Mouse (Mus musculus) liver, embryonic 14.5 days (tissue): ENCODE results near the gene Apex1. TPM values are rescaled to one million over a fixed set of nuclear protein-coding genes. Genes with fewer than 3 reads are reported as not detected.

Experiments used
- ATAC-seq: fragments of 200-750 bp; cut with Nextera tagmentation; 2 replicates; pipeline ENCODE4 v1.8.0; 2017; ENCODE audit warnings: moderate number of reproducible peaks, mild to moderate bottlenecking, moderate library complexity; ENCODE audit not compliant: insufficient read depth
- DNase-seq, 3 experiments: peaks; one replicate each; pipeline ENCODE4 v3.0.0-alpha.2; 2012 to 2013; ENCODE audit warnings: low read depth in 3 of 3, low spot score in 3 of 3
- H3K27ac ChIP-seq: fragments of 300-500 bp; sonication (generic); 2 replicates; pipeline ENCODE4 v1.5.1; 2014; ENCODE audit warnings: moderate library complexity, mild to moderate bottlenecking, control low read depth, inconsistent platforms
- H3K27me3 ChIP-seq: fragments of 300-500 bp; sonication (generic); 2 replicates; pipeline ENCODE4 v1.6.1; 2014; ENCODE audit warnings: mild to moderate bottlenecking, low read length, moderate library complexity; ENCODE audit not compliant: control insufficient read depth, insufficient read depth
- H3K36me3 ChIP-seq: fragments of 300-500 bp; sonication (generic); replicated peaks from 2 replicates; pipeline ENCODE4 v1.6.1; 2014; ENCODE audit warnings: low read depth; ENCODE audit not compliant: control insufficient read depth, insufficient read depth
- H3K4me1 ChIP-seq, 2 experiments: fragments of 200-500 bp in 1 of 2; fragments of 300-500 bp in 1 of 2; sonication (generic) in 1 of 2; replicated peaks; 2 replicates each; pipeline ENCODE4 v1.6.1; 2012 to 2014; ENCODE audit warnings: antibody characterized with exemption in 1 of 2, inconsistent platforms in 1 of 2, low read length in 1 of 2; ENCODE audit not compliant: control insufficient read depth in 2 of 2, insufficient read depth in 2 of 2
- H3K4me2 ChIP-seq: fragments of 300-500 bp; sonication (generic); 2 replicates; pipeline ENCODE4 v1.6.1; 2014; ENCODE audit warnings: low read depth, mild to moderate bottlenecking, control low read depth, moderate library complexity
- H3K4me3 ChIP-seq, 2 experiments: fragments of 200-500 bp in 1 of 2; fragments of 300-500 bp in 1 of 2; sonication (generic) in 1 of 2; 2 replicates each; pipeline ENCODE4 v1.5.1; 2012 to 2014; ENCODE audit warnings: low read depth in 2 of 2, low read length in 2 of 2, mild to moderate bottlenecking in 2 of 2, control low read depth in 1 of 2, inconsistent platforms in 1 of 2, moderate library complexity in 1 of 2; ENCODE audit not compliant: insufficient read depth in 1 of 2
- H3K9ac ChIP-seq: fragments of 300-500 bp; sonication (generic); replicated peaks from 2 replicates; pipeline ENCODE4 v1.6.1; 2014; ENCODE audit warnings: mild to moderate bottlenecking, control low read depth, moderate library complexity
- H3K9me3 ChIP-seq: fragments of 300-500 bp; sonication (generic); 2 replicates; pipeline ENCODE4 v1.6.1; 2016; ENCODE audit warnings: low read length, mixed read lengths; ENCODE audit not compliant: control insufficient read depth
- CTCF ChIP-seq: IDR thresholded peaks from 2 replicates; pipeline ENCODE4 v1.5.1; 2016; ENCODE audit warnings: antibody characterized with exemption, low read depth, control low read depth
- EP300 ChIP-seq: IDR thresholded peaks from 2 replicates; pipeline ENCODE4 v1.6.1; 2016; ENCODE audit warnings: antibody characterized with exemption, low read depth
- WGBS: fragments of 180-500 bp; shearing (Covaris S2); extraction: QIAGEN DNeasy Blood & Tissue Kit; methylation state at CpG from one replicate; pipeline ENCODE4 v1.1.7; 2014; ENCODE audit not compliant: insufficient replicate concordance; 5-methylcytosine and 5-hydroxymethylcytosine counted together
- polyA plus RNA-seq, 2 experiments: library from polyadenylated mRNA; depleted of rRNA in 1 of 2; stranded (reverse) in 1 of 2; unstranded in 1 of 2; fragments of >200 nt; fragmentation: Nextera tagmentation in 1 of 2; extraction: Ambion mirVana in 1 of 2; gene quantifications; 2 replicates each; pipeline versions ENCODE4 v1.2.1 to v1.2.3; 2012 to 2014

The Apex1 gene
- polyA plus RNA-seq, 2 experiments = 51.3 to 90.8 TPM

DNA sequence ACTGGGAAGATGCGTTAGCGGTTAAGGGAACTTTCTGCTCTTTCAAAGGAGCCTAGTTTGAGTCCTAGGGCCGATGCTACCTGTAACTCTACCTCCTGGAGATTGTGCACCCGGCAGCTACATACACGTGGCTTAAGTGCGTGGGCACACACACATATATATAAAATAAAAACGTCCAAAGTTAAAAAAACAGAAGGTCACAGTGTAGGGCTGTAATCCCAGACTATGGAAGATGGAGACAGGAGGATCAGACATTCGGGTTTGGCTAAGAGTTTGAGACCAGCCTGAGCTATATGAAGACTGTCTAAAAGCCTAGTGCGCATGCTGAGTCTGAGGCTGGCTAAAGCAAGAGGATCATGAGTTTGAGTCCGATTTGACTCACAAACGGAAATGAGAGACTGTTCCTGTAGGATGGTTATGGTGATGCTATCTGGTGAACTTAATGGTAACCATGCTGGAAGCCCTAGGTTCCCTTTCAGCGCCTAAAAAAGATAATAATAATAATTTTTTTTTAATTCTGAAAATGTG, 6.8 kb downstream of the Apex1 start:
- peaks cover 13 to 19% of the 10 kb centered on the region in 2 experiments for H3K4me1 ChIP-seq
- H3K27ac ChIP-seq = peak overlapping the region; percentile 74
- no peak for TF ChIP-seq CTCF
- no peak for TF ChIP-seq EP300
- H3K9ac ChIP-seq = peak overlapping the region; percentile 64
- H3K4me3 ChIP-seq = peak overlapping the region; percentile 71 to 84
- 12% methylated on average over 12 of the region's 12 CpGs for WGBS
- peak overlapping the region; percentile 85 for H3K4me2 ChIP-seq
- ATAC-seq = no peak
- no peaks in the 10 kb centered on the region for H3K9me3 ChIP-seq
- peaks cover 29% of the 10 kb centered on the region for H3K36me3 ChIP-seq
- DNase-seq = peak in 1 of 3 experiments; percentile 40
- no peaks in the 10 kb centered on the region for H3K27me3 ChIP-seq

DNA sequence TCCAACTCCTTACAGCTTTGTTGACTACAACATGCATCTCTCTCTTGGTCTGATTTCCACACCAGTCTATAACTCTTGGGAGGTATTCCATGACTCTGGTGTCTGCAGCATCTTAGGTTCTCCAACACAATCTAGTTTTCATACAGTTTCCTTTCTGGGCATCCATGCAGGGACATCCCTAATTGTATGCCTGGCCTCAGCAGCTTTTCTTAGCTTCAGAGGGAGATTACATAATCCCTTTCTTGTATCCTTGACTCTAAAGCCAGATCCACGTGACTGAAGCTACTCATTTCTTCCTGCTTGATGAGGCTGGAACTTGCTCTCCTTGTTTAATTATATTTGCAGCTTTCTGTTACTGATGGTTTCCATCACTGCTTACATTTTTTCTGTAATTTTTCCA, 11.9 kb downstream of the Apex1 start:
- Histone ChIP-seq H3K4me2 (no peak overlapping the region), H3K4me1 (peaks cover 7 to 8% of the 10 kb centered on the region in 2 experiments), H3K27ac (no peak overlapping the region), H3K9me3 (no peaks in the 10 kb centered on the region), H3K9ac (no peak overlapping the region), H3K27me3 (no peaks in the 10 kb centered on the region), H3K4me3 (no peak overlapping the region), H3K36me3 (no peaks in the 10 kb centered on the region)
- TF ChIP-seq EP300 = no peak
- TF ChIP-seq CTCF = no peak
- ATAC-seq (no peak), DNase-seq (no peak)
- 51% methylated on average over 1 of the region's 1 CpGs for WGBS

DNA sequence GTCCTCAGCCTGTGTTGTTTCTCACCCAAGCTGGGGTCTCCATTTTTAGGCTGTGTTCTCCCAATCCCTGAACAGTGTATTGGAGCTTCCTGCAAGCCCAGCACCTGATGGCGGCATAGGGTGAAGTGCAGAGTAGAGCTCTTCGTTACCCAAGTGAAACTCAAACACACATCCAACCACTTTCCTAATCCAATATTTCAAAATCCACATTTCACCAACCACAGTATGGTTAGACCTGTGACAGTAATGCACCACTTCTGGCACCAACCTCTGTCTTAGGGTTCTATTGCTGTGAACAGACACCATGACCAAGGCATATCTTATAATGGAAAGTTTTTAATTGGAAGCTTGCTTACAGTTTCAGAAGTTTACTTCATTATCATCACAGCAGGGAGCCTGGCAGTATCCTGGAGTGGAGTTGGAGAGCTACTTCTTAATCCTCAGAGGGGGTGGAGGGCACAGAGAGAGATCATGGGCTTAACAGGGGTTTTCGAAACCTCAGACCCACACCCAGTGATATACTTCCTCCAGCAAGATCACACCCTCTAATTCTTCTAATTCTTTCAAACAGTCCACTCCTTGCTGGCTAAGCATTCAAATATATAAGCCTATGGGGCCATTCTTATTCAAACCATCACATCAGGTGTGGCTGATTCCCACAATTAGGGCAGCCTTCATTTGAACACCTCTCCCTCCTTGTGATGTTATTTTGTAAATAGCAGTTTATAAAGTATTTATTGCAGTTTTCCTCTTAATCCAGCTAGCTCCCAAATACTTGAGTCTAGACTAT, 13.5 kb downstream of the Apex1 start:
- no peaks in the 10 kb centered on the region for H3K27me3 ChIP-seq
- peak overlapping the region; percentile 8; the same call in 1 of the 2 replicates for H3K4me2 ChIP-seq
- DNase-seq (no peak), ATAC-seq (no peak)
- H3K27ac ChIP-seq = no peak overlapping the region
- TF ChIP-seq CTCF (no peak), EP300 (no peak)
- H3K4me3 ChIP-seq = no peak overlapping the region
- no peaks in the 10 kb centered on the region for H3K4me1 ChIP-seq
- no peaks in the 10 kb centered on the region for H3K9me3 ChIP-seq
- H3K9ac ChIP-seq = no peak overlapping the region
- 70% methylated on average over 3 of the region's 3 CpGs for WGBS
- no peaks in the 10 kb centered on the region for H3K36me3 ChIP-seq

DNA sequence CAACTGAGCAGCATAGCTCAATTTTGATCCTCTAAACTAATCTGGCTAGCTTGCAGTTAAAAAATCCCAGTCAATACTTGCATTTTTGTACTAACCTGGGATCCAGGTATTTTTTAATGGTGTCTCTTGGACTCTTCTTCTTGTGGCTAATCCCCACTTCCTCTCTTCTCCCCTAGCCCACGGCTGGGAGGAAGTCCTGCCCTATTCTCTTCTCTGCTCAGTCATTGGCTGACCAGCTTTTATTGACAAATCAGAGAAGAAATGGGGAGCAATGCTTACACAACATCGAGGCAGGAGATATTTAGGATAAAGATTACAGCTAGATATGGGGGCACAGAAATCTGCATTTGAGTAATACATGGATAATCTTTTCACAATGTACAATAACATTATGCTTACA, 14.2 kb downstream of the Apex1 start:
- ATAC-seq = no peak
- H3K27ac ChIP-seq = no peak overlapping the region
- no peaks in the 10 kb centered on the region for H3K27me3 ChIP-seq
- no peak for TF ChIP-seq EP300
- no peak for TF ChIP-seq CTCF
- no peaks in the 10 kb centered on the region for H3K36me3 ChIP-seq
- peaks cover 2 to 4% of the 10 kb centered on the region in 2 experiments; a peak in 2 of 4 replicates for H3K4me1 ChIP-seq
- no peak overlapping the region for H3K4me3 ChIP-seq
- WGBS = 6% methylated on average over 2 of the region's 2 CpGs
- H3K4me2 ChIP-seq = peak overlapping the region; percentile 8; the same call in 1 of the 2 replicates
- no peak for DNase-seq
- no peaks in the 10 kb centered on the region for H3K9me3 ChIP-seq
- H3K9ac ChIP-seq = no peak overlapping the region

DNA sequence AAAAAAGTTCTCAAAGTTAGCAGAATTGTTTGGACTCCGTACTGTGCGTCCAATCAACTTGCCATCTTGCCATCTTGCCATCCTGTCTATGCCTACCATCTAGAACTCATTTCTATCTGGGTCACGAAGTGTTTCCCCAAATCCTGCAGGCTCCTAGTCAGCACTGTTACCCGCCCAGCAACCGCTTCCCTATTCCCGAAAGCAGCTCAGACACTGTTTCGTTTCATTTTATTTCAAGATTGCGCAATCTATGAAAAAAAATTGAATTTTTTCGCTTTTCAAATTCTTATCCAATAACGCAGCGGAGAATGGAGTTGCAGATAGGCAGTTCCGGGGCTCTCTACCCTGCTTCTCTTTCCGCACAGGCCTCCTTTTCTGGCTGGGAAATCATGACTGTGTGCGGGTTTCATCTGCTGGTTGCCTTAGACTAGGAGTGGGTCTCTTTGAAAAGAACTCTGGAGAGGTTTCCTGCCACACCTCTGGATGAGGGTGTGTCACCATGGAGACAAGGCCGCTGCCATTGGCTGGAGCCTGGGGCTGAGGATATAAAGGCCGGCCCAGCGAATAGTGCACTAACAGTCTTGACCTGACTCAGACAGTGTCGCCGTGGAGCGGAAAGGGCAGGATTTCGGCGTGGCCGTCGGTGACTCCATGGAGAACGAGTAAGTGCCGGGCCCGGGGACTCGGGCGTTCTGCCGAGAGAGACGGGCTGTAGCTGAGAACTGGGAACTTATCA, 19.3 kb downstream of the Apex1 start, which contains the start of gene Gm49342:
Gene Gm49342, plus strand, starts transcription at position 586 of the 736 bp plus-strand sequence.
- Histone ChIP-seq H3K27me3 (no peaks in the 10 kb centered on the region), H3K4me2 (peak within 1 kb of the TSS; percentile 72), H3K4me3 (peak within 1 kb of the TSS; percentile 87), H3K27ac (peak within 1 kb of the TSS; percentile 89), H3K9ac (peak within 1 kb of the TSS; percentile 90), H3K4me1 (peaks cover 2 to 12% of the 10 kb centered on the region in 2 experiments; a peak in 2 of 4 replicates), H3K9me3 (no peaks in the 10 kb centered on the region), H3K36me3 (peaks cover 5% of the 10 kb centered on the region)
- 7% methylated on average over 31 of the region's 31 CpGs for WGBS
- peak; percentile 88 to 92 (median 91) for DNase-seq
- peak; percentile 80 for TF ChIP-seq CTCF
- no peak for TF ChIP-seq EP300
- peak; percentile 97 for ATAC-seq
